Mouse (Mus musculus): ENCODE data around the gene Pde10a.

- TF ChIP-seq CTCF (IDR thresholded peaks at IDR 0.05; ENCODE audit: control insufficient read depth, insufficient read depth, insufficient replicate concordance, low read depth, low read length) (no peak), POLR2A (IDR thresholded peaks at IDR 0.05; ENCODE audit: control insufficient read depth, low read depth, low read length) (no peak)
Observed at GRCm38 (mm10) chr17:8580360-8580759, 55.2 kb downstream of the Pde10a start.
